Mouse (Mus musculus) hindbrain, postnatal 0 days (tissue): ENCODE results near the gene Gm37240. TPM values are rescaled to one million over a fixed set of nuclear protein-coding genes. Genes with fewer than 3 reads are reported as not detected.

ENCODE experiments used
- ATAC-seq: fragments of 200-750 bp; cut with Nextera tagmentation; 2 replicates; pipeline ENCODE4 v1.8.0; 2017; ENCODE audit warnings: mild to moderate bottlenecking, moderate TSS enrichment, moderate library complexity
- DNase-seq: peaks from one replicate; pipeline ENCODE4 v3.0.0-alpha.2; 2015; ENCODE audit warnings: low spot score
- H3K27ac ChIP-seq: fragments of 300-500 bp; sonication (generic); 2 replicates; pipeline ENCODE4 v1.5.1; 2014; ENCODE audit warnings: mild to moderate bottlenecking
- H3K27me3 ChIP-seq: fragments of 300-500 bp; sonication (generic); 2 replicates; pipeline ENCODE4 v1.6.1; 2014; ENCODE audit warnings: low read length, mixed read lengths; ENCODE audit not compliant: insufficient read depth
- H3K36me3 ChIP-seq: fragments of 300-500 bp; sonication (generic); 2 replicates; pipeline ENCODE4 v1.6.1; 2014; ENCODE audit warnings: low read length, mixed read lengths; ENCODE audit not compliant: insufficient read depth
- H3K4me1 ChIP-seq: fragments of 300-500 bp; sonication (generic); 2 replicates; pipeline ENCODE4 v1.6.1; 2014; ENCODE audit warnings: antibody characterized with exemption, low read length, mixed read lengths; ENCODE audit not compliant: insufficient read depth
- H3K4me2 ChIP-seq: fragments of 300-500 bp; sonication (generic); 2 replicates; pipeline ENCODE4 v1.6.1; 2014; ENCODE audit warnings: low read depth, mild to moderate bottlenecking, low read length, moderate library complexity, mixed read lengths
- H3K4me3 ChIP-seq: fragments of 300-500 bp; sonication (generic); 2 replicates; pipeline ENCODE4 v1.5.1; 2014; ENCODE audit warnings: low read length
- H3K9ac ChIP-seq: fragments of 300-500 bp; sonication (generic); replicated peaks from 2 replicates; pipeline ENCODE4 v1.6.1; 2014; ENCODE audit warnings: mild to moderate bottlenecking, low read length, moderate library complexity, mixed read lengths
- H3K9me3 ChIP-seq: fragments of 300-500 bp; sonication (generic); 2 replicates; pipeline ENCODE4 v1.6.1; 2016; ENCODE audit warnings: low read length, mixed read lengths
- CTCF ChIP-seq: IDR thresholded peaks from 2 replicates; pipeline ENCODE4 v1.5.1; 2016; ENCODE audit warnings: antibody characterized with exemption, control low read depth, low read depth
- WGBS: fragments of 180-500 bp; shearing (Covaris S2); extraction: QIAGEN DNeasy Blood & Tissue Kit; methylation state at CpG from one replicate; pipeline ENCODE4 v1.1.7; 2014; 5-methylcytosine and 5-hydroxymethylcytosine counted together
- polyA plus RNA-seq: library from polyadenylated mRNA; unstranded; fragments of >200 nt; fragmentation: Nextera tagmentation; extraction: Ambion mirVana; gene quantifications from 2 replicates; pipeline ENCODE4 v1.2.1, GENCODE M21; 2015
- total RNA-seq: library from RNA; depleted of rRNA; stranded (reverse); fragments of >200 nt; gene quantifications from 2 replicates; pipeline ENCODE4 v1.2.3, GENCODE M21; 2014

Gm37240 gene
- total and polyA plus RNA-seq, 2 experiments from 2014 or later = 1.5 TPM; not detected in 1

- no peaks in the 10 kb centered on the region for H3K27me3 ChIP-seq
These were observed 196.2 kb downstream of the Gm37240 start for GRCm38 (mm10) chr3:85691134-85691533.

GRCm38 (mm10) chr3:85688341-85688740, 199.0 kb downstream of the Gm37240 start:
- no peak for ATAC-seq
- DNase-seq = no peak
- H3K4me1 ChIP-seq = no peaks in the 10 kb centered on the region
- H3K9ac ChIP-seq = no peak overlapping the region
- H3K27ac ChIP-seq = no peak overlapping the region
- no peak overlapping the region for H3K4me3 ChIP-seq
- 94% methylated on average over 14 of the region's 14 CpGs for WGBS
- H3K9me3 ChIP-seq = no peaks in the 10 kb centered on the region
- no peaks in the 10 kb centered on the region for H3K36me3 ChIP-seq
- H3K4me2 ChIP-seq = no peak overlapping the region
- no peak for TF ChIP-seq CTCF
- H3K27me3 ChIP-seq = no peaks in the 10 kb centered on the region

More at GRCm38 (mm10) chr3:85691134-85691533, 196.2 kb downstream of the Gm37240 start:
- DNase-seq (no peak), ATAC-seq (no peak)
- Histone ChIP-seq H3K4me3 (no peak overlapping the region), H3K4me1 (no peaks in the 10 kb centered on the region), H3K36me3 (no peaks in the 10 kb centered on the region), H3K4me2 (no peak overlapping the region), H3K9ac (no peak overlapping the region), H3K9me3 (no peaks in the 10 kb centered on the region), H3K27ac (no peak overlapping the region)
- 64% methylated on average over 4 of the region's 4 CpGs for WGBS
- no peak for TF ChIP-seq CTCF

GRCm38 (mm10) chr3:85685271-85685670, 202.0 kb downstream of the Gm37240 start:
- H3K9me3 ChIP-seq = no peaks in the 10 kb centered on the region
- 83% methylated on average over 8 of the region's 8 CpGs for WGBS
- no peak overlapping the region for H3K4me2 ChIP-seq
- no peaks in the 10 kb centered on the region for H3K27me3 ChIP-seq
- H3K27ac ChIP-seq = no peak overlapping the region
- ATAC-seq = no peak
- no peak for TF ChIP-seq CTCF
- H3K36me3 ChIP-seq = no peaks in the 10 kb centered on the region
- H3K9ac ChIP-seq = no peak overlapping the region
- H3K4me1 ChIP-seq = no peaks in the 10 kb centered on the region
- DNase-seq = no peak
- H3K4me3 ChIP-seq = no peak overlapping the region

- H3K9me3 ChIP-seq = no peaks in the 10 kb centered on the region
- H3K4me3 ChIP-seq = no peak overlapping the region
- 87% methylated on average over 5 of the region's 5 CpGs for WGBS
- H3K27ac ChIP-seq = no peak overlapping the region
- H3K4me1 ChIP-seq = no peaks in the 10 kb centered on the region
- no peaks in the 10 kb centered on the region for H3K36me3 ChIP-seq
- no peak for DNase-seq
- no peak overlapping the region for H3K9ac ChIP-seq
- no peaks in the 10 kb centered on the region for H3K27me3 ChIP-seq
- ATAC-seq = no peak
- TF ChIP-seq CTCF = no peak
- no peak overlapping the region for H3K4me2 ChIP-seq
These were observed 203.7 kb downstream of the Gm37240 start for GRCm38 (mm10) chr3:85683618-85684017.

- H3K4me1 ChIP-seq = no peaks in the 10 kb centered on the region
- H3K27ac ChIP-seq = no peak overlapping the region
- no peak for TF ChIP-seq CTCF
- H3K9me3 ChIP-seq = no peaks in the 10 kb centered on the region
- ATAC-seq (no peak), DNase-seq (peak; percentile 12)
- 66% methylated on average over 7 of the region's 7 CpGs for WGBS
- no peak overlapping the region for H3K9ac ChIP-seq
- no peaks in the 10 kb centered on the region for H3K36me3 ChIP-seq
- no peak overlapping the region for H3K4me3 ChIP-seq
- no peak overlapping the region for H3K4me2 ChIP-seq
- H3K27me3 ChIP-seq = no peaks in the 10 kb centered on the region
These were observed 206.2 kb downstream of the Gm37240 start for GRCm38 (mm10) chr3:85681136-85681535.

- no peak for TF ChIP-seq CTCF
- DNase-seq (no peak), ATAC-seq (no peak)
- Histone ChIP-seq H3K4me3 (no peak overlapping the region), H3K27ac (no peak overlapping the region), H3K9ac (no peak overlapping the region), H3K36me3 (no peaks in the 10 kb centered on the region), H3K27me3 (no peaks in the 10 kb centered on the region), H3K4me2 (no peak overlapping the region), H3K4me1 (no peaks in the 10 kb centered on the region), H3K9me3 (no peaks in the 10 kb centered on the region)
- 77% methylated on average over 5 of the region's 5 CpGs for WGBS
These were observed 207.4 kb downstream of the Gm37240 start for GRCm38 (mm10) chr3:85679960-85680359.

GRCm38 (mm10) chr3:85679312-85679933, 207.9 kb downstream of the Gm37240 start:
- no peak for TF ChIP-seq CTCF
- no peaks in the 10 kb centered on the region for H3K4me1 ChIP-seq
- H3K4me2 ChIP-seq = no peak overlapping the region
- no peaks in the 10 kb centered on the region for H3K36me3 ChIP-seq
- H3K27ac ChIP-seq = no peak overlapping the region
- no peak overlapping the region for H3K9ac ChIP-seq
- 87% methylated on average over 8 of the region's 8 CpGs for WGBS
- no peak overlapping the region for H3K4me3 ChIP-seq
- H3K27me3 ChIP-seq = no peaks in the 10 kb centered on the region
- DNase-seq = no peak
- no peaks in the 10 kb centered on the region for H3K9me3 ChIP-seq
- no peak for ATAC-seq
